ENCODE assay signal across 8 mouse cellular contexts in the genomic region with DNA sequence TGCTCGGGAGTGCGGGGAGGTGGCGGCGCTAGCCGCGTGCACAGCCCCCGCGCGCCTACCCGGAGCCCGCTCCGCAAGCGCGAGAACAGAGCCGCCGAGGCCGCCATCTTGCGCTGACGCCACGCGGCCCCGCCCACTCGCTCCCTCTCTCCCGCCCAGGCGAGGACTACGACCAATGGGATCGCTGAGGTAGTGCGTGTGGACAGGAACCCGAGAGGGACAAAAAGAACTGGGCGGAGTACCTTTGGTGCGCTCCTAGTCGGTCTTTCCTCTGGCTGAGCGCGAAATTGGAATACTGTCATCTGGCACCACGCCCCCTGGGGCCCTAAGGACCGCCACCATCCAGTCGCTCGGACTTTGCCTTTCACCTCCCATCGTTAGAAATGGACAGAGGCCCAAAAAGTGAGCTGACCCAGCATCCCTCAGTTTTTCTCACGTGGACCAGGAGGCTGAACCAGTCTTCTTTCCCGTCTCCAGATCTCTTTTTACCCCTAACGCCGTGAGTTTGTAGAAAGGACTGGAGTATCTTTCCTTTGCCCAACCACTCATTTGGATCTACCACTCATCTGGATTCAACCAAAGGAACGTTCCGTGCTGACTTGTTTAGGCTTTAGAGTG. TPM values are rescaled to one million over a fixed set of nuclear protein-coding genes. Genes with fewer than 3 reads are reported as not detected.
DNase-seq lines count a peak whose midpoint lies in the region; ATAC-seq lines count a peak whose summit lies in the region.

Timm50 (minus strand) TSS at position 147 of the 618 bp plus-strand sequence.

- H3K4me2 ChIP-seq in hindbrain, embryonic 15.5 days = peak within 1 kb of the TSS; percentile 78

- under 1% methylated on average over 45 of the region's 45 CpGs for WGBS in hindbrain, embryonic 15.5 days

- H3K36me3 ChIP-seq in hindbrain, embryonic 15.5 days = peaks cover 38% of the 10 kb centered on the region

- peak; percentile 96 for DNase-seq in T-cell, adult 2 months (ENCODE audit: low spot score)
- DNase-seq in cerebellum, postnatal 36 days = peak; percentile 99
- DNase-seq in frontal cortex, postnatal 36 days (ENCODE audit: low spot score in 2 of 2) = peak; percentile 99 to 100
- DNase-seq in left cerebral cortex, adult 11 months (ENCODE audit: low spot score) = peak; percentile 96
- DNase-seq in lung, postnatal 4 days = peak; percentile 97 to 98
- DNase-seq in retina, postnatal 7 days (ENCODE audit: low read depth, low spot score) = peak; percentile 95
- DNase-seq in urinary bladder, adult 2 months (ENCODE audit: low spot score) = peak; percentile 96

- peaks cover 18% of the 10 kb centered on the region for H3K4me1 ChIP-seq in hindbrain, embryonic 15.5 days (replicated peaks)

- H3K9me3 ChIP-seq in hindbrain, embryonic 15.5 days = no peaks in the 10 kb centered on the region

- peak within 1 kb of the TSS; percentile 99 for H3K4me3 ChIP-seq in hindbrain, embryonic 15.5 days

- ATAC-seq in hindbrain, embryonic 15.5 days (ENCODE audit: low FRiP score, low read depth) = peak; percentile 96

- peak within 1 kb of the TSS; percentile 82 for H3K27ac ChIP-seq in hindbrain, embryonic 15.5 days (replicated peaks)

- no peaks in the 10 kb centered on the region for H3K27me3 ChIP-seq in hindbrain, embryonic 15.5 days

- H3K9ac ChIP-seq in hindbrain, embryonic 15.5 days = peak within 1 kb of the TSS; percentile 87

RNA-seq across cellular contexts. Expression of gene Timm50, which starts in this region (rescaled TPM):
- 129 and 131 TPM in 2 replicates for polyA plus RNA-seq in hindbrain, embryonic 15.5 days (2015; fragmentation: Nextera tagmentation; extraction: Ambion mirVana)
- polyA plus RNA-seq in urinary bladder, adult 2 months (2012; rRNA removed) = 33.7 and 41.8 TPM in 2 replicates

Comparison
In these comparisons a context has a peak if more than half of its experiments do, and no peak if none do; other contexts are left out.
1. Peak in every context shown above with its lines: DNase-seq, ATAC-seq, H3K4me3 ChIP-seq and H3K27ac ChIP-seq.